Mouse (Mus musculus) E14TG2a.4 (cell line): ENCODE data around the gene Mmp24.

Experiments
- CTCF ChIP-seq: conservative IDR thresholded peaks from 2 replicates; pipeline ENCODE4 v1.5.1; 2014; ENCODE audit warnings: low read length
- NANOG ChIP-seq: IDR thresholded peaks from 2 replicates; pipeline ENCODE4 v1.6.1; 2014; ENCODE audit warnings: borderline replicate concordance, low read length, mixed read lengths

DNA sequence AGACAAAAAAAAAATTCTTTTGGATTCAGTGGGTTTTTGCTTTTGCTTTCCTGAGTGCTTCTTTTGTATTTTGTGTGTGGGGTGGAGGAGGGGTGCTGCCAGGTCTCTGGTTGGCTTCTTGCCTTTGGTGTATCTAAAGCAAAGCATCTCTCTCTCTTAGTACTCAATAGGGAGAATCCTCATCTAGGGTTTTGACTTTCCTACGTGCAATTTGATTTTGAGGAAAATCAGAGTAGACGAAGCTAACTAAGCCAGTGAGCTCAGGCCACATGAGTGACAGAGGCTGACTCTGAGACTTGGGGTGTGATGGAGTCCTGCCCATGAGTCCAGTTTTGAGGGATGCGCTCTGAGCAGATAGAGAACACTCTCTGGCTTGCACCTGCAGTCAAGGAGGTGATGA is 4.4 kb downstream of the Mmp24 start:
- TF ChIP-seq CTCF (no peak), NANOG (no peak)
